Mouse (Mus musculus): ENCODE data around the gene Clmp.

DNA sequence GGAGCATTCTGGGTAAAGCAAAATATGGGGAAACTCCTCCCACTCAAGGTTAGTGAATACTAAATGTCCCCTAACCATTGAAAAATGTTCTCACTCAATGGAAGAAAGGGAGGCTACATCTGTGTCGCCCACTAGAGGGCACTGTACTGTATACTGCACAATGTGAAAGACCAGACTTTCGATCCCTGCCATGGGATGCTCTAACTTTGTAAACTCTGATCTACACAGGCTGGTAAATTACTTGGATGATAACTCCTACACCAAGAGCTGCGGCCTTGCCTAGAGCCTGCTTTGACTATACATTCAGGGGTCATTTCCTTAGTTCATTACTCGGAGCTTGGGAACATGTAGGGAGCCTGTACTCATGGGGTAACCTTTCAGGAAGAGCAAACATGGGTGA lies 70.6 kb downstream of the Clmp start:
- TF ChIP-seq POLR2A (IDR thresholded peaks at IDR 0.05; ENCODE audit: borderline replicate concordance, low read depth, low read length), result no peak
- no peak for TF ChIP-seq CTCF (IDR thresholded peaks at IDR 0.05; ENCODE audit: low read depth, low read length)

Data from bone marrow macrophage, adult 2 months (primary cell).